Mouse (Mus musculus) erythroblast, embryonic 14.5 days (primary cell): Measurements from ENCODE around the gene Mab21l3.

ENCODE experiments used
- GATA1 ChIP-seq: IDR thresholded peaks from 2 replicates; pipeline ENCODE4 v1.6.1; 2012; ENCODE audit warnings: low read length, inconsistent platforms, mixed read lengths
- TAL1 ChIP-seq: IDR thresholded peaks from 3 replicates; pipeline ENCODE4 v1.6.1; 2012; ENCODE audit warnings: low read length, inconsistent platforms, mixed read lengths

DNA sequence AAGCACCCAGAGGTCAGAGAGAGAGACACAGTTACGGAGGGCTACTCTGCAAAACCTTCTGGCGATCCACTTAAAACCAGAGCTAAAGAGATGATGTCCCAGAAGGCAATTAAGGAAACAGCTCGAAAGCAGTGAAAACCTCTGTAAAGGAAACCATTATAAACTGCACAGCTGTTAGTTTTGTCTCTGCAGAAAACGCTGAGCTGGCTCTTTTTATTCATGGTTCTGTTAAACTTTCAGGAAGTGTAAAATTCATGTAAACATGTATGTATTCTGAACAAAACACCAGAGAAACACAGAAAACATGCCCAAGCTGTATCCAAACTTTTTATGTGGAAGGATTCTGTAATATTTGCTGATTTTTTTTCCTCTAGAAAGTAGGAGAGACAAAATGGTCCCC is 2.7 kb downstream of the Mab21l3 start:
- TF ChIP-seq GATA1 (no peak), TAL1 (no peak)
